Mouse (Mus musculus) left cerebral cortex, postnatal 4 days (tissue): ENCODE results near the gene Echdc2. TPM values are rescaled to one million over a fixed set of nuclear protein-coding genes. Genes with fewer than 3 reads are reported as not detected.
"Not testable (repeated sequence)": the region's sequence is repeated elsewhere in the genome, so short reads cannot be mapped to it uniquely, and the experiment has no call there.

Source experiments
- DNase-seq: peaks from one replicate; pipeline ENCODE4 v3.0.0-alpha.2; 2022
- intact Hi-C: fragments of 180-260 bp; cut with DNase I; formaldehyde crosslinking; loops from one replicate; pipeline ENCODE4 v1.15.1; 2025
- total RNA-seq, 2 experiments: library from RNA; stranded (reverse); gene quantifications; 2 replicates each; pipeline ENCODE4 v1.2.3; 2021

Gene Echdc2
- 10 to 100 TPM; 10.8 to 15.0 TPM for total RNA-seq

DNA sequence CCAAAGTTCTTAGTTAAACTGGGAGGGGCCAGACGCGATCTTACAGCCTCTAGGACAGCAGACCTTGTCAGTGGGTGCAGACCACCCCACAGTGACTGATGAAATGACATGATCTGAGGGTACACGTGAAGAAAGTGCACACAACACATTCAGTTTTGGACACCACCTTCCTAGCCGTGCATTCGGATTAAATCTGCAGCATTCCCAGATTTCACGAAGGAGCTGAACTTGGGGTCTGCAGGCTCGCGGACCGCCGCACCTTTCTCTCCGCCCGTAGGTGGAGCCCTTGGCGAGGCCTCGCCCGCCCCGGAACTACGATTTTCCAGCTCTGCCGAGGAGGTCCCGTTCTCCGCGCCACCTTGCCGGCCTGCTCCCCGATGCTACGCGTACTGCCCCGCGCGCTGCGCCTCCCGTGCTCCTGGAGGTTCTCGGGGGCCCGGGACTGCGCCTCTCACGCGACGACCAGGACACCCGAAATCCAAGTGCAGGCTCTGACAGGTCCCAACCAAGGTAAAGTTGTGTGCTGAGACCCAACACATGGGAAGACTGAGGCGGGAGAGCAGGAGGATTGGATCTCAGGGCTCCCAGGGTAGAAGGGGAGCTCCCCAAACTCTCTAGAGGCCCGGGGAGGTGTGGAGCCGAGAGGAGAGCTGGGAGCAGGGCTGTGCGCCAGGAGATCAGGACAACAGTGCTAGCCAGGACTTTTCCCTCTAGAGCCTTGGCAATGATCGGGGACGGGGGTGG is at the start of gene Echdc2:
TSS of gene Echdc2 (plus strand) at position 286 of the 744 bp plus-strand sequence.
- peak; percentile 54 for DNase-seq
- intact Hi-C loops = no loop called here

DNA sequence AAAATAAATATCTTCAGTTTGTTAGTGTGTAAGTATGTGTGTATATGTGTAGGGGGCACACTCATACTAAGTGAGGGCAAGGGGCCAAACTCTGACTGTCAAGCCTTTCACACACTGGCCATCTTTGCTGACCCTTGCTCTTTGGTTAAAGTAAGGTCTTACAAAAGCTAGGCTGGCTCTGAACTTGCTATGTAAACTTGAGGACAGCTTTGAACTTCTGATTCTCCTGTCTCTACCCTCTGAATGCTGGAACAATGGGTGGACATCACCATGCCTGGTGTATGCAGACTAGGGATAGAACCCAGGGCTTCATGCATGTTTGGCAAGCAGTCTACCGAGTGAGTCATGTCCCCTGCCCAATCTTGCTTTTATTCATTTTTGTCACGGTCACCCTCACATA is 48.8 kb upstream of the Echdc2 start:
- intact Hi-C loops = no loop called here
- no peak for DNase-seq

DNA sequence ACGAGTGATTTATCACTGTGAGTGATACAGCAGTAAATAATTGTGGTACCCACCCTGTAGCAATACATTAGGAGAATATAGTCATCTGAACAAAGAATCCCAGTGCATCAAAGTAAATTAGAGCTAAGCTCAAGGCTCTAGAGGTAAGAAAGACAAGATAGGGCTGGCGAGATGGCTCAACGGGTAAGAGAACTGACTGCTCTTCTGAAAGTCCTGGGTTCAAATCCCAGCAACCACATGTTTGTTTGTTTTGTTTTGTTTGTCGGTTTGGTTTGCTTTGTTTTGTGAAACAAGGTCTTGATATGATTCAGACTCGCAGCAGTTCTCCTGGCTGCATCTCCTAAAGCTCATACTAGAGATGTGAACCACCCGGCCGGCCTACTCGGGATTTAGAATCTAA is 47.7 kb upstream of the Echdc2 start:
- intact Hi-C loops = no loop called here
- DNase-seq = no peak

DNA sequence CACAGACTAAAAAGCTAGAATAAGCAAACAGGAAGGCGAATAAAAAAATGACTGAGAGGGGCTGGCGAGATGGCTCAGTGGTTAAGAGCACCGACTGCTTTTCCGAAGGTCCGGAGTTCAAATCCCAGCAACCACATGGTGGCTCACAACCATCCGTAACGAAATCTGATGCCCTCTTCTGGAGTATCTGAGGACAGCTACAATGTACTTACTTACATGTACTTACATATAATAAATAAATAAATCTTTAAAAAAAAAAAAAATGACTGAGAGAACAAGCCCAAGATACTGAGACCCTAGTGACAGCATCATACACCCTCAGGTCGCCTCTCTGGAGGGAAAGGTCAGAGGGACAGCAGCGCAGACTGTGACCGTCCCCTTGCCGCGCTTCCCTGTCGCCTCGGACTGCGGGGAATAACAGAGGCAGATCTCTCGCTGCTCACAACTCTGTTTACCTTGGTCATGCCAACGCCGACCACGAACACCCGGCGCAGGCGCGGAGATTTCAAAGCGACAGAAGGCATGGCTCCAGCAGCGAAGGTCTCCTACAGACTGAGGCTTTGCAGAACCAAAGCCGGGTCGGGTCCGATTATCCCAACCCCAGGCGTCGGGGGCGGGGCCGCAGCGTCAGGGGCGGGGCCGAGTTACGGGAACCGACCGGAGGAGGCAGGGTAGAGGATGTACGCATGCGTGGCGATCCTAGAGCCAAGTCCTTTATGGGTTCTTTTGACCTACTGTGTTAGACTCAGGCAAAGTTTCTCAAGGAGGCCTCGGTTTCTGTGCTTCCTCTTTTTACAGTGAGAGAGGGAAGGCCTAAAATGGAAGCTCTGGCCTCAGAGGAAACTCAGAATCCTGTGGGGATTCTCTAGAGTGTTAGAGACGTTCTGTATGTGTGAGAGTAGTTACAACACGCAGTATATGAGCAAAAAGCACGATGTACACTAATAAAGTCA is 47.0 kb upstream of the Echdc2 start:
- peak; percentile 95 for DNase-seq
- intact Hi-C loops = no loop called here

DNA sequence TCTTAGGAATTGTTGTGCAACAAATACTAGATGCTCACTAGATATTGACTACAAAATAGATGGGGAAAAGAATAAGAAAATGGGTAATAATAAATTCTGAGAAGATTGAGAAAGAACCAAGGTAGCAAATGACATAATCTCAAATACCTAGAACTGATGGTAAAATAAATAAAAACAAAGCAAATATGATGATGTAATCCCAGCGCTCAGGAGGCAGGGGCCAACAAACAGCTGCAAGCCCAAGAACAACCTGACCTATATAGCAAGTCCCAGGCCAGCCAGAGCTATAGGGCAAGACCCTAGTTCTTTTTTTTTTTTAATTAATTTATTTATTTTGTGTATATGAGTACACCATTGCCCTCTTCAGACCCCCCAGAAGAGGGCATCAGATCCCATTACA is 41.1 kb upstream of the Echdc2 start:
- DNase-seq = no peak
- intact Hi-C loops = no loop called here

DNA sequence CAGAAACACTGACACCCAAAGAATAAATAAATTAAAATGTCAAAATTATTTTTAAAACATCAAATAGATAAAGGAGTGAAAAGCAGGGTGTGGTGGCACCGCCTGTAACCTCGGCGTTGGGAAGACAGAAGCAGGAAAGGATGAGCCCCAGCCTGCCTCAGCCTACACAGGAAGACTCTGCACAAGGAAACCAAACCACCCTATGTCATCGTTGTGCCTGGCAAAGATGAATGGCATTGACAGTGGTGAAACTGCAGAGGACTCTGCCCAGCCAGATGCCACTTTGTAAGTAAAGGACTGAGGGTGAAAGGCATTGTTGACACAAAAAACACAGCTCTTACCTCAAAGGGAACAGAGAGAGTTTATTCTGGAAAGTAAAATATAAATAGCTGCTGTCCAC is 39.0 kb upstream of the Echdc2 start:
- DNase-seq = no peak
- intact Hi-C loops = no loop called here

DNA sequence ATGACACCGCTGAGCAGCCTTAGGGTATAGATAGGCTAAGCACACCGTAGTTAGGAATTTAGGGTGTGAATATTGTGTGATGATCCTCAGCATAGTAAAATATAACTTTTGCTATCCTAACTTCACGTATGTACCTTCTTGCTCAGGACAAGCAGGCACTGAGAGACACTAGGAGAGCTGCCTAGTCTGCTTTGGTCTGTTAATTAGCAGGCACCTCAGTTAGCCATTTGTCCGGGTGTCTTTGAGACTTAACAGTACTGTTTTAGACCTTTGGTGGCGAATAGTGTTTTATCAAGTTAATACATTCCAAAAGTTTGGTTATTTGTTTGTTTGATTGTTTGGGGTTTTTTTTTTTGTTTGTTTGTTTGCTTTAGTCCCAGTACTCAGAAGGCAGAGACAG is 37.7 kb upstream of the Echdc2 start:
- intact Hi-C loops = no loop called here
- DNase-seq = no peak

DNA sequence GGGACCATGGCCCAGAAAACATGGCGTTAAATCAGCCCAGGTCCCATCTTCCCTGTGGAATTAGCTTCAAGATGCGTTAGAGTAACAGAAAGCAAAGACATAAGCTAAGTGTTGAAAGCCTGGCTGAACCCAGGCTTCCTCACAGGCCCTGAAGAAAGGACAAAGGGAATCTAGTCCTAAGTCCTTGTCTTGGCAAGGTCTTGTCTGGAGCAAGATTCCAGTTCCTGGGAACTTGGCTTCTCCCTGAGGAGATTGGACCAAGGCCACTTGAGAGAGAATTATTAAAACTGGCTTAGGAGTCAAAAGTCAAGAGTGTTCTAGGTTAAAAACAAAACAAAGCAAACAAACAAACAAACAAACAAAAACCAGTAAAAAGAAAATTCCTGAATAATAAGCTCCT is 36.9 kb upstream of the Echdc2 start:
- intact Hi-C loops = no loop called here
- DNase-seq = no peak

DNA sequence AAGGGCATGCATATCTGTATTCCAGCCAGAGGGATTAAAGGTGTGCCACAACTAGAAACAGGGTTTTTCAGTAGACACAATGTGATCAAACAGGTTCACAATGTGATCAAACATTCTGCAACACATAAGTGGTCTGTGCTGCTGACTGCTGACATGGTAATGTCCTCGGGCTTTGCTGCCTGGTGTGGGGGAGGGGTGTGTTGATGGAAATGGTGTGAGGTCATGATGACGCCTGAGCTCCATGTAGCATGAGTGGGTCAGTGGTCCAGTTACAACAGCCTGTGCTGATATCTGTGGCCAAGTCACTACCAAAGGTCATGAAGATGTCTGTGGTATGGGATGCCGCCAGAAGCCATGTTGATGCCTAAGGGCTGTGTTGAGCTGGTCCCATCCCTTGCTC is 34.8 kb upstream of the Echdc2 start:
- DNase-seq = no peak
- intact Hi-C loops = no loop called here

DNA sequence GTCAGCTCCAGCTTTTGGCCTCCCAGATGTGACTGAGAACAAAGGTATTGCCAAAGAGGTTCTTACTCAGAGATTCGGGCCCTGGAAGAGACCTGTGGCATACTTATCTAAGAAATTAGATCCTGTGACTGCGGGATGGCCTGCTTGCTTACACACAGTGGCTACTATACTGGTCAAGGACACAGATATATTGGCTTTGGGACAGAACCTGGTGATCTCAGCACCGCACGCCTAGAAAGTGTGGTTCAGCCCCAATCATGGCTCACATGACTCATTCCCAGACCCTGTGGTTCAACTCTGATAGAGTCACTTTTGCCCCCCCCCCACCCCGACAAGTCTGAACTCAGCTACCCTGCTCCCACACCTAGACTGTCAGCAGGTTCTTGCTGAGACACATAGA is 28.3 kb upstream of the Echdc2 start:
- DNase-seq = no peak
- intact Hi-C loops = no loop called here

DNA sequence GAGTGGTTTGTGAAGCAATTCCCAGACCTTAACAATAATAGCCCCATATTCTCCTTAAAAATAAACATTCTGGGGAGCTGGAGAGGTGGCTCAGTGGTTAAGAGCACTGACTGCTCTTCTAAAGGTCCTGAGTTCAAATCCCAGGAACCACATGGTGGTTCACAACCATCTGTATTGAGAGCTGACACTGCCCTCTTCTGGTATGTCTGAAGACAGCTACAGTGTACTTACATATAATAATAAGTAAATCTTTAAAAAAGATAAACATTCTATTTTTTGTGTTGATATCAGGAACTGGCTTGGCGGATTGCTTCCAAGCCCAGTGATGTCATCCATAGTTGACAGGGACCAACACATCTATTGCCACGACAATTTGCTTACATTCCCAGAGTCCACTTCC is 22.1 kb upstream of the Echdc2 start:
- DNase-seq, intact Hi-C loops: not testable (repeated sequence)

DNA sequence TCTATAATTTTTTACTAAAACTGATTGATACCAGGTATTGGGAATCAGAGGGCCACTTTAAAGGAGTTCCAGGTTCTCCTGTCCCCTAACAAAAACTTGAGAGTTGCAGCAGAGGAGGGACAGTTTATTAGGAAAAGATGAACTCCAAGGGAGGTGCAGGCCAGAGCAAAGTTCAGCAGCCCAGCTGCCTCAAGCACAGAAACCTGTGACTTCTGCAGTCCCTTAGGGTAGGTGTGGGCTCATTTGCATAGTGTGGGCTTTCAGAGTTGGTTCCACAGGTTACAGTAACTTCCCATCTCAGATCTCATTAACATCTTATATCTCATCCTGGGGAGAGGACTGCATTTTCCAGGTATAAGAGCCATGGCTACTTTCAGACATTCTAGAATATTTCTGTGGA is 21.5 kb upstream of the Echdc2 start:
- intact Hi-C loops = no loop called here
- no peak for DNase-seq

DNA sequence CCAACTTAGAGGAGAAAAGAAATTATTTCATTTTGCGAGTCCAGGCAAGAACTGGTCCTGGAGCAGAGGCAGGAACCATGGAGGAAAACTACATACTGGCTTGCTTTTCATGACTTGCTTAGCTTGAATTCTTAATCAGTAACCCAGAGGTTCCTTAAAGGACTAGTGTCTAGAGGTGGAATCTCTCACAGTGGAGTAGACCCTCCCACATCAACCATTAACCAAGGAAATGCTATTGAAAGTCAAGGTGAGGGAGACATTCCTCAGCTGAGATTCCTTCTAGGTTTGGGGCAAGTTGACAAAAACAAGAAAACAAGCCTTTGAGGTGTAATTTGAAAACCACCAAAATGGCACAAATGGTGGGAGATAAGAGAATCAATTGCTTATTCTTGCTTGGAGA is 20.4 kb upstream of the Echdc2 start, which contains the start of gene Scp2:
TSS of gene Scp2 (minus strand) at position 119 of the 400 bp plus-strand sequence.
- intact Hi-C loops = no loop called here
- DNase-seq = no peak

DNA sequence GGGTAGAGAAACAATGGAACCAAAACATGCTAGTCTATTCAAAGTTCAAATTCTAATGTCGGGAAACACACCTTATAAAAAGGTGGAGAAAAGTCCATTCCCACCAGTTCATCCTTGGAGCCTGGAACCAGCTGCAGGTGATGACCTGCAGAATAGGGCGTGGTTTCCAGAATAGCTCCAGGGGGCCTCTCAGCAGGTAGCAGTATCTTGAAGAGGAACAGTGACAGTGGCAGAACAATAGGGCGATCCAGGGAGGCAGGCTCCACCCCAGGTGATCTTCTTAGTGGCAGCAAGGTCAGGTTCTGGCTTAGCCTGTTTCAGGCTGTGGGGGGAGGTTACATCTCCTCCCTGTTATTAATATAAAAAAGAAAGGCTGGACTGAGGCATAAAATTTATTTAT is 19.7 kb upstream of the Echdc2 start:
- intact Hi-C loops, DNase-seq: not testable (repeated sequence)

DNA sequence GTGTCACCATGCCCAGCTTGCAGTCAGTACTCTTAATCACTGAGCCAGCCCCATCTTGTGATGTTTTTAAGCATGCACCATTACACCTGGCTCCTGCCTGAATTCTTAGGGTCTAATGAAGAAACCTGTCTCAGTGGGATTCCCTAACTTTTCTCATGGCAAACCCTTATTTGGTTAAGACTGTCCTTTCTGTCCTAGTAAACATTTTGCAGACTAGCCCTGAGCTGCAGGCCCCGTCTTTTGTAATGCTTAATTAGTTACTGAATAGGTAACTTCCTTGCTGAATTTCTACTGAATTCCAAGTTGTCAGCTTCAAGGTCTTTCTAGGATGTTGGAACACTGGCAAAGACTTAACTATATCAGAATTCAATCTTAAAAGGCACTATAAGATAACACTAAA is 10.1 kb upstream of the Echdc2 start:
- intact Hi-C loops, DNase-seq: not testable (repeated sequence)

DNA sequence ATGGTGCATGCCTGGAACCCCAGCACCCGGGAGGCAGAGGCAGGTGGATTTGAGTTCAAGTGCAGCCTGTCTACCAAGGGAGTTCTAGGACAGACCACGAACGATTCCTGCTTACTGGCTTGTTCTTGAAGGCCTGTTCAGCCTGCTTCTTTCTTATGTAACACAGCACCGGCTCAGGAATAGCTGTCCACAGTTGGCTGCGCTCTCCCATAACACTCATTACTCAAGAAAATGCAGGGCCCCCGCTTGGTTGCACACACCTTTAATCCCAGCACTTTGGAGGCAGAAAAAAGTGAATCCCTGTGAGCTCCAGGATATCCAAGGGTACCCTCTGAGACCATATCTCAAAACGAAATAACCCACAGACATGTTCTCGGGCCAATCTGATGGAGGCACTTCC is 3.3 kb upstream of the Echdc2 start:
- intact Hi-C loops = no loop called here
- DNase-seq = no peak

DNA sequence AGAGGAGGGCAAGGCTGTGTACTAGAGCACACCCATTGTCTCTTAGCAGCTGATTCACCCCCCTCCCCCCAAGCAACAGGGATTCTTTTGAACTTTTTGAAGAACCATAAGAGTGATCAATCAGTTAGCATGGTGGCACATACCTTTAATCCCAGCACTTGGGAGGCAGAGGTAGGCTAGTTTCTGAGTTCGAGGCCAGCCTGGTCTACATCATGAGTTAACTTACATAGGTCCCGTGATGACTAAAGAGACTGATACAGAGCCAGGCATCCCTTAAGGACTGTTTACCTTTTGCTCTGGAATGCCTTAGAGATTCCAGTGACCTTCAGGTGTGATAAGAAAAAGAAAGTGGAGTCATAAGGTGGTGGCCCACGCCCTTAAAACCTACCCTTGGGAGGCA is 1.9 kb upstream of the Echdc2 start:
- intact Hi-C loops = no loop called here
- no peak for DNase-seq

DNA sequence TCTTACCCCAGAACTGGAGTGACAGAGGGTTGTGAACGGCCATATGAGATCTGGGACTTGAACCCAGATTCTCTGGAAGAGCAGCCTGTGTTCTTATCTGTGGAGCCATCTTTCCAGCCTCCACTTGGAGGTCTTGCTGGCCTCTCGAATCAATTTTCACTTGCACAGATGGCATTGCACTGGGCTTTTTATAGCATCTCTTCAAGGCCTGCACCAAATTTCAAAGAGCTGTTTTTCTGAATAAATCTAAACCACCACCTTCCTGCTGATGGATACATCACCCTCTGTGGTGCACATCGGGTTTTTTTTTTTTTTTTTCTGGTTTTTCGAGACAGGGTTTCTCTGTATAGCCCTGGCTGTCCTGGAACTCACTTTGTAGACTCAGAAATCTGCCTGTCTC is 1.6 kb downstream of the Echdc2 start:
- no peak for DNase-seq
- intact Hi-C loops = no loop called here

DNA sequence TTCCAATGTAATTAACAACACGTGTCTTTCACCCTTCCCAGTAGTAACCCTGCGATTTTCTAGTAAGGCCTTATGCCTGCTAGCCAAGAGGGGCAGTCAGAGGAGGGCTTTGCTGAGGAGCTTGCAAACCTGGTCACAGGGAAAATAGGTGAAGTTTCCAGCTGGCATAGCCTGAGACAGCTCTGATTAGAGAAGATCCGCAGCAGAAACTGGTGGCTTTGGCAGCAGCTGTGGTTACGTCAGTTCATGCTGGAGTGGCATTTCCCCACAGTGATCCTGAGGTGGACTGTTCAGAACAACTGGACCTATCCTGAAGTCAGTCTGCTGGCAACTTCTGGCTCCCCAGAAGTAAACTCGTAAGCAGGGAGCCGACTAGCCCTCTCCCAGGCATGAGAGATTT is 2.8 kb downstream of the Echdc2 start:
- DNase-seq = no peak
- intact Hi-C loops = no loop called here

DNA sequence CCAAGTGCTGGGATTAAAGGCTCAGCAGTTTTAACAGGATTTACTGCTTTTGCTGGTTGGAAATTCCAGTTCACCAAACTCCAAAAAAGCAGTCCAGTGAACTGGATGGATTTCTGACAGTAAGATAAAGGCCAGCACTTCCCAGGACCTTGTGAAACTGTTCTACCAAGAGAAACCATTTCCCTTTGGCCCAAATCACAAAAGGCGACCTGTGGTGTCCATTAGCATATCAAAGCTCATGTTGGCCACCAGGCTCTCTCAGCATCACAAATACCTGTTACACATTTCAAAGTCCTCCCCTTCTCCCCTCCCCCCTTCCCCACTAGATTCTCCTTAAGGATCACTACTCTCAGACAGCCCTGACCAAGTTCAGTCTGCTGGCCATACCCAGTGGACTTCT is 17.0 kb downstream of the Echdc2 start:
- intact Hi-C loops = no loop called here
- no peak for DNase-seq

DNA sequence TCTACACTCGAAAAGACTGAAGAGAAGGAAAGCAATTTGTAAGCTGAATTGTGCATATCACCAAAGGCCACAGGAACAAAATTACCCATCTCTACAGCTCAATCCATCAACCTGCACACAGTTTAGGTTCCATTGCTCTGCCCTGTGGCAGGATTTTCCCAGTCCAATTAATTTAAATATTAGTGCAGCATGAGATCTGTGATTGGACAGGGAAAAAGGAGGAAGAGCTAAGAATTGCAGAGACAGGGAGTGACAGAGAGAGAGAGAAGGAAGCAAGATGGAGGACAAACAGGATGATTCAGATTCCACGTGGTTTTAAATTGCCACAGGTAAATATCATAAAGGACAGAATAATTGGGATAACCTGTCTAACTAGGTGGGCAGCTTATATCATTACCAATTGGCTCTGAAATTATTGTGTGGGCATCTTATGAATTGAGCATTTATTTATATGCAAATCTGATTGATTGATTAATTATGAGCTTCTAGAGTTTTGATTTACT is 27.6 kb downstream of the Echdc2 start:
- DNase-seq = no peak
- intact Hi-C loops = no loop called here
